Mouse (Mus musculus) natural killer cell, adult 2 months (primary cell): Measurements from ENCODE around the gene Nudt15.
A peak's percentile ranks its signal among the peaks of the same experiment; 100 is the strongest.

ENCODE experiments used
- DNase-seq, 2 experiments: peaks; one replicate each; pipeline ENCODE4 v3.0.0; 2022; ENCODE audit warnings: low spot score in 2 of 2

Nudt15 gene

DNA sequence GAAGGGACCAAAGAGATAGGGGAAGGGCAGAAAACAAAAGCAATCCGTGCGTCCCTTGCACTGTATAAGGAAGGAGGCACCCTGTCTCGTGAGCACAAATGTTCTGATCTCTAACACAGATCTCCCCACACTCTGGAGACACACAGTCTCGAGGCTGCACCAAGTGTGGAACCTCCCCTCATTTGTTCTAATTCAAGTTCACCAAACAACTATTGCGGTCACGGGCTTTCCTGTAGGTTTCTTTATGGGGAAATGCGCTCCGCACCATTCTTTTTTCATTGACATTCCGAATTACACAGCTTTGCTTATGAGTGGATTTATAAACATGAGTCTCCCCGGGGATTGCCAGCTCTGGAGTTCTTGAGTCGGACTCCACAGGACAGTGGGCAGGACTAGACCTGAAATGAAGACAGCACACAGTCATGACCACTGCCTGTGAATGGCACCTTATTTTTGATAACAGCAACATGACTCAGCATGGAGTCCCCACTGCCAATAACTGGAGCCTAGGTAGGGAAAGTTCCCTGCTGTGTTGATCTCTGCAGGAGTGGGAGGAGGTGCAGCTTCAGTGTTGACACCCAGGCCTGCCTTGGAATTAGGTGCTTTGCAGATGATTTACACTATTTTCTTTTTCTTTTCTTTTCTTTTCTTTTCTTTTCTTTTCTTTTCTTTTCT is 40.2 kb downstream of the Nudt15 start:
- DNase-seq: peak; percentile 7 to 11

DNA sequence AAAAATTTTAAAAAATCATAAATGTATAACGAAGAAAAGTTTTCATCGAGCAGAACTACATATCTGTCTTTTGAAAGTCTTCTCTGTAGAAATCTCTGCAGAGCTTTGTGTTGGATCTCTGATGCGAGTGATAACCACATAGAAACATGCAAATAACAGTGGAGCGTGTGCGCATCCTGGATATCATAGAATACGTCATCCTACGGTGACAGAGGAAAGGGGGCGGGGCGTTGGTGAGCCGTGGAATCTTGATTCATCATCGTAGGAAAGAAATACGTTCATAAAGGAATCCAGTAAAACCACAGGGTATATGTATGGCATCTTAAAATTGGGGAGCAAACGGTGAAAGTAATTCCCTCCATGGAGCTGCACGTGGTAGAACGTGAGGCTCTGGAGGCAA is 40.8 kb downstream of the Nudt15 start:
- peak in 1 of 2 experiments; percentile 7 for DNase-seq

DNA sequence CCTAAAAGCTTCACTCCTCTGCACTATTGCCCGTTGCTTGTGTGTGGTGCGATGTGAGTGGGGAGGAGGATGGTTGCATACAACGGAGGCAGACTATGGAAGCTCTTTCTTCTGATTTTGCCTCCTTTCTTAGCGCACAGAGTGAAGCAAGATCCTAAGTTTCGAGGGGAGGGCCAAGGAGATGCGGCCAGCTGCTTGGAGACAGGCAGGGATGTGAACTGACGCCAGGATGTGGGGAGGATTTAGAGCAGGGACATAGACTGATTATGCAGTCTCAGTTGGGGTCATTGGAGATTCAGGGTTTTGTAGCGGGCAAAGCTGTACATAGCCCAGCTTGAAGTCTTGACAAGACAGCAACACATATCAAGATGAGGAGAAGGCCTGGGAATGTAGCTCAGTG is 41.8 kb downstream of the Nudt15 start:
- DNase-seq: no peak

DNA sequence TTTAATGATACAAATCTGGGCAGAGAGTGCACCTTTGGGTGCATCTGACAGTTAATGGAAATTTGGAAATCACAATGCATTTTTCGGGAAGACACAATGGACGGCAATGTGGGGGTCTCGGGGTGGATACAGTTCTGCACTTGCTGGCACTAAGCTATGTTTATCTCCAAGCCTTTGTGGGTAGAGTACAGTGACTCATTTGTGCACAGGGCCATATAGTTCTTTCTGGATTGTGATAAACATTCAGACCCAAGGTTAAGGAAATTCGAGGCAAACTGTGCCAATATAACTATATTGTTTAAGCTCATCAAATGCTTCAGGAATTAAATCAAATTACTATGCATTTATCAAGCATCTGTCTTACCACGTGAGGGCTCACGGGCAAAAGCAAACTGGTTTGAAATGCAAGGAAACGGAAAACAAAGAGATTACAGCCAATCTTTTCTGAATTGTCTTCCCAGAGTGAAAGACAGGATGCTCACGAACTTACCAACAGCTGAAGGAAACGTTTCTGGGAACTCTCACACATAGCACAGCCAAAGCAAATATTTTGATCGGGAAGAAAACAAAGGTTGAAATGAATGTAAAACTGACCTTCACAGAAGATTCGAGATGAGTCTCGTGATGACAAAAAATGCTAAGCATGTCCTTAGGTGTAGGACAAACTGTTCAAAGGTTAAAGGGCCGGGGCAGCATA is 44.7 kb downstream of the Nudt15 start:
- DNase-seq: no peak

DNA sequence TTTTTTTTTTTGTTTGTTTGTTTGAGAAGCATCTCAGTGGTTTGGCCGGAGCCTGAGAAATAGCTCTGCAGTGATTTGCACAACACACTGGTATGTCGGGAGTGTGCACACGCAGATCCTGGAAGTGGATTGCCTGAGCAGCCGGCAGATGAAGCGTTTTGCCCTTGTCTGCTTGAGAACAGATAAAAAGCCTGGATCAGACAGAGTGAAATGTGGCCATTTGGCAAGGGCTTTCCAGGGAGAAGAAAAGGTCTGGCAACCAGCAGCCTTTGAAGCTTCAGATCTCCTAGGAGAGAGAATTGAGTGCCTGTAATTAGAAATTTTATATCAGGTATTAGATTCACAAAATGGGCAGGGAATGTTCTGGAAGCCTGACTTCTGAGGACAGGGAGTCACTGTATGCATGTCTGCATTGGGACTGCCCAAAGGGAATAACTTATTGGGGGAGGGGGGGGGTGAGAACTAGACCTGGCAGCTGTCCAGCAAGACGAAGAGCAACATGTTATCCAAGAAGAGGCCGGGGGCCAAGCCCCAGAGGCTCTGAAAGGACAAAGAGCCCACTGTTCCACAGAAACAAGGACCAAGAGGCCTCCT is 45.4 kb downstream of the Nudt15 start:
- DNase-seq: no peak

DNA sequence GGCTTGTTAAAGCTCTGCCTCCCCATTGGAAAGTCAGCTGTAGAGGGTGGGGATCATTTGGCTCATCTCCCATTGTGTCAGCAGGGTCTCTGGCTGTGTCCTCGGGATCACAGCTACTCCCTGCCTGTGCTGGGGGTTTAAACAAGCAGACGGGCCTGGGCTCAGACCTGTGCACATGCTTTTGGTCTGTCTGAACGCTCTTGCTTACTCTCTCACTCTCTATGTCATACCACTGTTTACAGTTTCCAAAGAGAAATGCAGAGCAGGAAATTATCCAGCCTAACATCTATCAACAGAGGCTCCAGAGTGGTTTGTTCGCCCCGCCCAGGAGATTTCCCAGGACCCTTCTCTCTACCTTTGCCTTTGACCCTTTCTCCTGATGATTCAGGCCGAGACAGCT is 46.3 kb downstream of the Nudt15 start:
- DNase-seq: no peak

DNA sequence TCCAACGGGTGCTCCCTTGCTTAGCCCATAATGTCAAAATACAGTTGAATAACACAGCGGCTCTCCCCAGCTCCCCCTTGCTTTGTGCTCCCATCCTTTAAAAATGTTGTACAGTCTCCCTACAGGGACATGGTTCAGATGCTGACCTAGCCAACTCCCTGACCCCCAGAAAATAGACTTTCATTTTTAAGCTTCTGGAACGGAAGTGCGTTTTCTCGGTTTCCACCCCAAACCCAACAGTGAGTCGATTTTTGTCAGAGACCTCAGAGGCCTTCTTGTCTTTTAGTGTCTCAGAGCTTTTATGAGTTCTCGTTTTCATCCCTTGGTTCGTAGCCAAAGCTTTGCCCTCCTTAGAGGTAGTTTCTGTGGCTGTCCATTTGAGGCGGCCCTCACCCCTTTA is 46.8 kb downstream of the Nudt15 start:
- no peak for DNase-seq

DNA sequence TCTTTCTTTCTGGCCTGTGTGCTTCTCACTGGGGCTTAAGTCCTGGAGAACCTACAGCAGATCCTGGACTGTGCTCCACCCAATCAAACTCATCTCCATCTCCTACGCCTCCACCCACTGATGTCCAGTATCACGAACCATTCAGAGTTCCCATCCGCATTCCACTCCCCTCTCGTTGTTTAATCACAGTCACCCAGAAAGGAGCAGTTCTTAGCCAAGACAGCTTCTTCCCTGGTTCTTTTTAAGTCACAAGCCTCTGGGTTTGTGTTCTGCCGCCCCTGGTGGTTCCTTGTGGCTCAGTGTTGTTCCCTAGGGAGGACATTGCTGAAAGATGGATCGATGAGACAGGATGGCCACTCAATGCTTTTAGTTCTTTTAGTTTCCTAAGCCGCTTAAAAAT is 52.3 kb downstream of the Nudt15 start:
- DNase-seq: no peak

DNA sequence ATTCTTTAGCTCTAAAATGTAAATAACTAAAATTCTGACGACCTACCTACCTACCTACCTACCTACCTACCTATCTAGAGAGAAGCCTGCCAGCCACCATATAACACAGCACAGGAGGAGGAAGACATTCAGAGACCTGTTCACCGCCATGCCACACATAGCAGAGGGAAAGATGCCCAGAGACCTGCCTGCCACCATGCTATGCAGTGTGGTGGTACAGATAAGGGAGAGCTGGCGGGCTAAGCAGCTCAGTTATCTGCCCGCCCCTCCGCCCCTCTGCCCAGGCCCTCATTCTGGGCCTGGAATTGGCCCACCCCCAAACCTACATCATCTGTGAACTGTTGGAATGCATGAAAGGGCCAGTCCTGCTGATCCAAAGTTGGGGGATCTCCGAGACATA is 53.9 kb downstream of the Nudt15 start:
- DNase-seq: no peak

DNA sequence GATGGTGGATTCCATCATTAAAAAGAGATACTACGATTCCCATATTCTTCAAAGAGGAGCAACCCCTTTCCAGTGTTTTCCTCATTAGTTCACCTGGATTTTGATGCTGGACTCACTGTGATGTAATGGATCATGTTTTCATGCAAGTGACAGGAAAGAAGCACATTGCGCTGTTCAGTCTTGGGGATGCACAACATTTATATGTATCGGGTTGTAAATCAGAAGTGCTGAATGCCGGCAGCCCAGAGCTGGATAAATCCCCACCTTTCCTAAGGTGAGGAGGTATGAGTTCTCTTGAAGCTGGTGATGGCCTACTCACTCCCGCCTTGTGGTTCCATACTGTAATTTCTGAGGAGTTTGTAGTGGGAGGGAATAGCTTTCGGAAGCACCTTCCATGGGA is 54.7 kb downstream of the Nudt15 start:
- DNase-seq: no peak

DNA sequence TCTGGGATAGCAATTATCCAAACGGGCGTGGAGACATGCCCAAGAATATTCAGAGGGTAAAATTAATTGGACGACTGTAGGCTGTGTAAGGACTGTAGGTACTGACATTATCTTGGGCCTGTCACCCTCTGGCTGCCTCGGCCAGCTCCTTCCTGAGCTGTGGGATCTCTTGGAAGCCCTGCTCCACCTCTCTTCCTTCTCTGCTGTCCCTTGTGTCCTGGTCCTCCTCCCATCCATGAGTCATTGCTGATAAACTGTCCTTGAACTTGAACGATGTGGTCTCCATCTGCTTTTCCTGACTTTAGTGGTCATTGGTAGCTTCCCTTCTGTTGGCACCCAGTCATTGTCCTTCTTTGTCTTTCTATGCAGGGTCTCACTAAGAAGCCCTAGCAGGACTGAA is 61.4 kb downstream of the Nudt15 start:
- no peak for DNase-seq

DNA sequence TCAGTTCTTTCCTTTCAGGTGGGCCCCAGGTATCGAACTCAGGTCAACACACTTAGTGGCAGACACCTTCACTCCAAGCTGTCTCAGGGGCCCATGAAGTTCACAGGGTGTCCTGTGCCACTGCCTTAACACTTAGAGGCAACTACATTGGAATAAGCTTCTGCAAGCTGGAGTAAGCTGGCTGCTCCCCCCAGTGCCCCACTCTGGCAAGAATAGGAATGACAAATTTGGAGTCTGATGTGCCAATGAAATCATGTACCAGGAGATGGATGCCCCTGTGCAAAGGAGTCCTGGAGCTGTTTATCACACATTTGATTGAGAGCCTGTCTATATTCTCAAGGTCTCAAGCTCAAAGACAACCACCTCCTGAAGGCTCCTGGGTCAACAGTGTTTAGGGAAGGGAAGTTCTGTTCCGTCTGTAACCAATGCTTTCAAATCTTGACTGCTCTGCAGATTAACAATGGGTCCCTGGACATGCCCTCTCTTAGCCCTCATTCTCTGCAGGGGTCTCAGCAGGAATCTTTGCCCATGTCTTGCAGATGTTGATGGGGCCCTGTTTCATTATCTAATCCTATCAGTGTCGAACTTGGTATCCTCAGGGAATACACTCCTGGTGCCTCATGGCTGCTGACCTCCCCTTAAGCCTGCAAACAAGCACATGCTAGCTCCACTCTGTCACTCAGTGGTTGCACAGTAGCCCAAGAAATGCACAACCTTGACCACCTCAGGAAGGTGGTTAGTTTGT is 63.5 kb downstream of the Nudt15 start:
- no peak for DNase-seq

DNA sequence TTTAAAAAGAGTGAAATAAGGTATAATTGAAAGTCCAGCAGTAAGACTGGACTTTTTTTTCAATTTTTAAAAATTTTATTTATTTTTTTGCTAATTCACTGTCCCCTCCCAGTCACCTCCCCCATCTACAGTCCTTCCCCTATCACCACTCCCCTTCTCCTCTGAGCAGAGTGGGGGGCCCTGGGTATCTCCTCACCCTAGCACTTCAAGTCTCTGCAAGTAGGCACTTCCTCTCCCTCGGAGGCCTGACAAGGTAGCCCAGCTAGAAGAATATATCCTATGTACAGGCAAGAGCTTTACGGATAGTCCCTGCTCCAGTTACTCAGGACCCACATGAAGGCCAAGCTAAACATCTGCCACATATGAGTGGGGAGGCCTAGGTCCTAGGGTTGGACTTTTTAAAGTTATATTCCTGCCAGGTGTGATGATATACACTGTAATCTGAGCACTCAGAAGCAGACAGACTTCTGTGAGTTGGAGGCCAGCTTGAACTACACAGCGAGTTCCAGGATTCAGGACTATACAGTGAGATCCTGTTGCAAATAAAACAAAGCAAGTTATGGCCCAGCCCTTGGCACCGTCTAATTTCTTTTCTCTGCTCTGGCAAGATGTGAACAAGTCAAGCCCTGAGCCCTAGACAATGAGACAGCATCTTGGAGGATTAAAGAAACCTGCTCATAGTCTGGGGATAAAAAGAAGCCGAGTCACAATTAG is 64.4 kb downstream of the Nudt15 start:
- DNase-seq: no peak

DNA sequence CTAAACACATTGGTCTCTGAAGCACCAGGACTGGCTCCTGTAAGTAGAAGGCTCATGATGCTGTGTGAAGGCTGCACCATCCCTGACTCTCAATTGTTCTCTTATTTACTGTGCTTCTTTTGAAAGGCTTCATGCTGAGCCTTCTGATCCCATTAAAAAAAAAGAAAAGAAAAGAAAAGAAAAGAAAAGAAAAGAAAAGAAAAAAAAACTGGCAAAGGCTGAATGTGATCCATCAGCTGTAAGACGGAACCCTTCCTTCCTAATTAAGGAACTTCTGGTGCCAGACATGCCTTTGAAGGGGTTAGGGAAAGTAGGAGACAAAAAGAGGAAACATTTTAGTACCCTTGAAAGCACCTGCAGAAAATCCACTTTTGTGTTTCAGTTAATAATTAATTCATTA is 68.3 kb downstream of the Nudt15 start:
- DNase-seq: no peak

DNA sequence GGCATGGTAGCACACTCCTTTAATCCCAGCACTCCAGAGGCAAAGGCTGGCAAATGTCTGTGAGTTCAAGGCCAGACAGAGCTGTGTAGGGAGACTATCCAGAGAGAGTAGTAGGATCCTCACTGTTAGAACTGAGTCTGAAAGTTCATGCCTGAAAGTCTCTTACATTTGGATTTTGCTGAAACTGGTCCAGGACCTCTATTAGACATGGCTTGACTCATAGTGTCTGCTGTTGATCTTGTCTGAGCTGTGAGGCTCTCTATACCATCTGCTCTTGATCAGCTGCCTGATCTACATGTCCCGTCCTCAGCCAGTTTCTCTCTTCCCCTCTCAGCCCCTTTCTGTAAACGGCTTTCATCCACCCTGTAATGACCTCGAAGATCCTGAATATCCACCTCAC is 69.7 kb downstream of the Nudt15 start:
- no peak for DNase-seq

DNA sequence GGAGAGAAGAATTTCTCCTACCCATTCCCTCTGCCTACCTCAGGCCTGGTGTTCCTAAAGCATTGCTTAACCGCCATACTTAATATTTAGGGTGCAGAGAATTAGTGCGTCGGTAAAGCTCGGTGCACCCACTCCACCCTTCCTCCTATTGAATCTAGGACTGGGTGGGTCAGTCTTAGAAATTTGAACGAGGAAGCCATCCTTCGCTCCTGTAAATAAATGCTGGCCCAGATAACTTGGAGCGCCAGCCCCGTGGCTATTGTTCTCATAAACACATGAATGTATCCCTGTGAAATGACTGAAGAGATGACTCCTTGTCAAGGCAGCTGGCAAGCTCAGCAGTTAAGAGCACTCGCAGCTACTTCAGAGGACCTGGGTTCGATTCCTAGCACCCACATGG is 71.0 kb downstream of the Nudt15 start:
- no peak for DNase-seq

DNA sequence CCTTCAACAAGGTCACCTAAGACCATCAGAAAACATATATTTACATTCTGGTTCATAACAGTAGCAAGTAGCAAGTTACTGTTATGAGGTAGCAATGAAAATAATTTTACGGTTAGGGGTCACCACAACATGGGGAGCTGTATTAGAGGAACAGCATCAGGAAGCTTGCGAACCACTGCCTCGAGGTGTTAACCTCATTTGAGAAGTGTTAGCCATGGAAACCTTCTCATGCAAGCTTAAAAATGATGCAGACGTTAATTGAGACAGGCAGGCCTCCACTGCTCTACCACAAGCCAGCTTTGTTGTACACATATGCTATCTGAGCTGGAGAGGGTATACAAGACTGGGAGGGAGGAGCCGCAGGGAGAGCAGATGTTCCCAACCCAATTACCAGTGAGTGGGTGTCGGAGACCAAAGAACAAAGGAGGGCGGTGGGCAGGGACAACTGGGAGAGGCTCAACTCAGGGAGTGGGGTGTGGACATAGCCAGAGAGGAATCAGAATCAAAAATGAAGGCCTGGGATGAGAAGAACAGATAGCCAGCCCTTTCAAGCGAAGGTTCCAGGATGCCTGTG is 71.6 kb downstream of the Nudt15 start:
- peak; percentile 63 to 77 for DNase-seq

DNA sequence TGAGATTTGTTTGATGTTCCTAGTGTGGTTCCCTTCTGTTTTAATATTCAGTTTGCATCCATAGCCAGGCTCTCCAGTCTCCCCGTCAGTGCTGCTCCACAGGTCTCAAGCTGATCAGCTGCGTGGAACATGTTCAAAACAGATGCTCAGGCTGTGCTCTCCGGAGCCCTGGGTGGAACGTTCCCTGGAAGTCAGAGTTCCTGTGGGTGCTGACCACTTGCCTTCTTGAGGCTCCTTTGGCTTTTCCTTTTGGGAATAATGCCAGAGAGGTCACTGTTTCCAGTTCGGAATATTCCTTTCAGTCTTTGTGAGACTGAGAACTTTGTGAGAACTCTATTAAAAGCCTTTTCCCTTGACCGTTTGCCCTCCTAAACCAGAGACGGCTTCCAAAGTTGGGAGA is 72.5 kb downstream of the Nudt15 start:
- DNase-seq: no peak

DNA sequence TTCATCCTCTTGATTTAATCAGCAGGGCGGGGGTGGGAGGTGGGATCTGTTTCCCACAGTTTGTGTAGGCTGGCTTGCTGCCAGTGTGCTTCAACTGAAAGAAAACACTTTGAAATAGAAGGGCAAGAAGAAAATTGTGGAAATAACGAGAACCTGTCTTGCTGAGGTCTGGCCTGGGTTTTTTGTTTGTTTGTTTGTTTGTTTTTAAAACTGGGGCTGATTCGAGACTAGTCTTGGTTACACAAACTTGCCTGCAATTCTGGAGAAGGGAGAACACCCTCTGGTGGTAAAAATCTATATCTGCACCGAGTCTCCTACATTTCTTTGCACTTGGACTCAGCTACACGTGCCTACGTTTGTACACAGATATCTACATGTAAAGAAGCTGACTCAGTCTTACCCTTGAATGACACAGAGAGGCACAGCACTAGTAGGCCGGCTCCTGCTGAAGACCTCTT is 73.4 kb downstream of the Nudt15 start:
- peak in 1 of 2 experiments; percentile 16 for DNase-seq

DNA sequence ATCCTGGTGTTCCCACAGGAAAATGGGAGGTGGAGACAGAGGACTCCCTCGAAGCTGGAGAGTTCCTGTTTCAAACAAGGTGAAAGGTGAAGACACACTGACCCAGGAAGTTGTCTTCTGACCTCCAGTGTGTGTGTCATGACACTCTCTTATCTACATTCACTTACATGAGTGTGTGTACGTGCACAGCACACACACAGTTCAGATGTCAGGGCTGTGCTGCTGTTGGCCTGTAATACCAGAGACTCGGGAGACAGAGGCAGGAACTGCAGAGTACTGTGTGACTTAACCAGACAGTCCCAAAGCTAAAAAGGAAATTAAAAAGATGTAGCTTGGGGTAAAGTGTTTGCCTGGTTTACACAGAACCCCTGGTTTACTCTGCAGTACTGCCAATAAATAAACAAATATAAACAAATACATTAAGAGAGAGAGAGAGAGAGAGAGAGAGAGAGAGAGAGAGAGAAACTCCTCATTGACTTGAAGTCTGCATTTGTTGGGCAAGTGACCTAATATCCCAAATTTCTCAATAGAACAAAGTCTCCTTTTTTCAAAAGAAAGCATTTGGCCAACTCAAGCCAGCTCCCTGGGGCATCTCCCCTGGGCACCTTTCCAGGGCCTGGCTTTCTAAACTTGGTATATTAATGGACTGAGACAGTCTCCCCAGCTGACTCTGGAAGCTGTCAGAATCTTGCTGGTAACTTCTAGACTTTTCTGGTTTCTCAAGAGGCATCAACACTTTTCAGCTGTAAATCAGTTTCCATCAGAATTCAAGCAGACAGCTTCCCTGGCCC is 74.2 kb downstream of the Nudt15 start:
- DNase-seq: no peak

DNA sequence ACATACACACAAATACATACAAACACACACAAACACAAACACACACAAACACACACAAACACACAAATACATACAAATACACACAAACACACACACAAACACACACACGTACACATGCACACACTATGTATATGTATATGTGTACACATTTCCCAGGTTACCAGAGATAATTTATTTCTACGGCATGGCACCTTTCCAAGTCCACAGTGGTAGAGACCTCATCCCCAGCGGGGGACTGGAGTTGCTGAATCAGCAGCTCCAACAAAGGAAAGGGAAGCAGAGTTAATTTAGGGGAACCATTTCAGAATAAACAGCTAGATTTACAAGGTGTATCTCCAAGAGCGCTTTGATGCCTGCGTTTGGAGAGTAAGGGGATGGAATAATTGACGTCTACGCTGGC is 75.8 kb downstream of the Nudt15 start:
- no peak for DNase-seq
